Mouse (Mus musculus): ENCODE data around the gene Vmn2r45.
"Not testable (repeated sequence)": the region's sequence is repeated elsewhere in the genome, so short reads cannot be mapped to it uniquely, and the experiment has no call there.

Vmn2r45 gene

GRCm38 (mm10) chr7:8488975-8489374 lies at the start of gene Vmn2r45:
TSS of gene Vmn2r45 (minus strand) at chr7:8489075.
- DNase-seq (ENCODE audit: low read depth), result not testable (repeated sequence)
